Mouse (Mus musculus): ENCODE measurements at regions not wholly inside any gene's neighbourhood (a gene's known extent, or its start where the extent isn't known, plus 50 kb on each side); places are given as distances from the start of the nearest gene placed in this dataset.

DNA sequence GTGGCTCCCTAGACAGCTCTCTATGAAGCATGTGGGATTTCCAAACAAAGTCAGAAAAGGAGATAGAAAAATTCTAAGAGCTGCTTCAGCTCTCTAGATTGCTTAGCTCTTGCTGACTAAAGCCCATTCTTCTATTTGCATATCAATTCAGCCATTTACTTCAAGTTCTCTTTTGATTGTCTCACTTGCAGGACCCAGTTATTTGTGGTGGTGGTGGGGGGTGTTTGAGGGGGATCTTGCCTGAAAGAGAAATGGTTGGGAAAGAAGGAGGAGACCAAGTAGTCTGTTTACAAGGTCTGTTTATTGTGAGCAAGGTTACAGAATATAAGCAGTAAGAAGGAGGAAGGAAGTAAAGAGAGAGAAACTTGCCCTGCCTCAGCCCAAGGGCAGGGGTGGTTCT is 135.6 kb downstream of the Bche start:
- peak; percentile 74 for DNase-seq (ENCODE audit: low read depth, low spot score)

DNA sequence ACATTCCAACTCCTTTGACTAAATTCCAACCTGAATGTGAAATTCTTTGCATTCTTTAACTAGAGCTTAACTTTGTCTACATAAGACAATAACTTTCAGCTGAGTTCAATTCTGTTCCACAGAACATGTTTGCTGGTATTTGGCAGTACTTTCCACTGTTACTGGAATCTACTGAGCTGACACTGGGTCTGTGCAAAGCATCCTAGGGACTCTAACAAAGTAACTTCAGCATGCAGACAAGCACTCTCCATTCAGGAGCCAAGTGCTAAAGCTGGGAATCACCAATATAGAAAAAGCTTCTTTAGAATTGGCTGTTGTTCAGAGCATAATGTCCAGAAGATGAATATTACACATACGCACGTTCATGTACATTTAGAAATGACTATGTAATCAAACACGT is 138.9 kb downstream of the Bche start:
- DNase-seq (ENCODE audit: low read depth, low spot score), result peak; percentile 43

Data from R1 (cell line).